Mouse (Mus musculus) liver, adult 10 weeks (tissue): ENCODE results near the gene Cmtm7. TPM values are rescaled to one million over a fixed set of nuclear protein-coding genes. Genes with fewer than 3 reads are reported as not detected.

Experiments
- polyA plus RNA-seq: library from polyadenylated mRNA; stranded (reverse); fragments of 350-450 nt; fragmentation: Illumina TruSeq; extraction: RNeasy Lipid Tissue Mini Kit (QIAGEN cat#74804); gene quantifications from one replicate; pipeline ENCODE4 v1.2.3, GENCODE M21; 2014; ENCODE audit warnings: low read depth, low replicate concordance

The Cmtm7 gene
- polyA plus RNA-seq = 0.87 TPM

GRCm38 (mm10) chr9:114781526-114782212 lies at the start of gene Cmtm7:
Gene Cmtm7, minus strand, starts transcription at chr9:114781856.

DNA sequence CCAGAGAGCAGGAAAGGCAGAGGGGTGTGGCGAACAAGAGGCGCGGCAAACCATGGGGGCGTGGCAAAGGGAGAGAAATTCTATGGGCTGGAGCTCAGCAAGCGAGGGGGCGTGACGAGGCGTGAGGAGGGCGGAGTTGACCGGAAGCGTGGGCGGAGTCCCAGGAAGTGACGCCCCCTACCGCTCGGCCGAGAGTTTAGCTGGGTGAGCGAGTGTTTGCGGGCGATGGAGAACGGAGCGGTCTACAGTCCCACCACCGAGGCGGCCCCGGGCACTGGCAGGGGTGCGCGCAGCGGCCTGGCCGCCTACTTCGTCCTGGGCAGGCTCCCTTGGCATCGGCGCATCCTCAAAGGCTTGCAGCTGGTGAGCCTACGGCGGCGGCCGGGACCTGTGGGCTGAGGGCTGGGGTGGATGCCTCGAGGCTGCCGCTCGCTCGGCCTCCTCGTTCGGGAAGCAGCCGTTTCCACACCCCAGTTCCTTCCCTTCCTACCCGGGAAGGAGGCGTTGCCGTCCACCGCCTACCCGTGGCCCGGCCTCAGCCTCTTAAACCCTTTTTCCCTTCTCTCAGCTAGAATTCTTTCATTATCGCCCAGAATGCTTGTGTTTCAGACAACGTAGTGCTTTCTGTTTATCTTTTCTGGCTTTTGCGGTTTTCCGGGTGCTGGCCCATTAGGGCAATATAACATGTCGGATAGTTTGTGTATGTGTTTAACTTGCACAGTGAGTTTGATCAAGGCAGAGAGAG lies 50.5 kb downstream of the Cmtm7 start, which contains the start of gene Cmtm6:
Gene Cmtm6, plus strand, starts transcription at position 106 of the 745 bp plus-strand sequence.

Other genes starting within 250 kb of the Cmtm7 start
- not detected for gene Trim71, start 217.5 kb downstream of the Cmtm7 start, polyA plus RNA-seq
- gene Cnot10, start 141.7 kb downstream of the Cmtm7 start, polyA plus RNA-seq = 15.8 TPM
- gene Dync1li1, start 93.1 kb downstream of the Cmtm7 start, polyA plus RNA-seq = 14.7 TPM
- 69.1 TPM for gene Cmtm6, start 50.7 kb downstream of the Cmtm7 start, polyA plus RNA-seq
- 78.4 TPM for gene Cmtm8, start 62.3 kb upstream of the Cmtm7 start, polyA plus RNA-seq
- 17.2 TPM for gene Gpd1l, start 152.1 kb upstream of the Cmtm7 start, polyA plus RNA-seq
- gene Osbpl10, start 196.7 kb upstream of the Cmtm7 start, polyA plus RNA-seq = not detected
- gene Rps27rt, start 200.9 kb upstream of the Cmtm7 start, polyA plus RNA-seq = 29.2 TPM